Mouse (Mus musculus) small intestine, adult 10 weeks (tissue): ENCODE measurements around the gene Reg3d. TPM values are rescaled to one million over a fixed set of nuclear protein-coding genes. Genes with fewer than 3 reads are reported as not detected.

Experiments used
- polyA plus RNA-seq: library from polyadenylated mRNA; stranded (reverse); fragments of 350-450 nt; fragmentation: Illumina TruSeq; extraction: RNeasy Lipid Tissue Mini Kit (QIAGEN cat#74804); gene quantifications from one replicate; pipeline ENCODE4 v1.2.3, GENCODE M21; 2014; ENCODE audit warnings: low replicate concordance

The Reg3d gene
- polyA plus RNA-seq = 18.6 TPM

DNA sequence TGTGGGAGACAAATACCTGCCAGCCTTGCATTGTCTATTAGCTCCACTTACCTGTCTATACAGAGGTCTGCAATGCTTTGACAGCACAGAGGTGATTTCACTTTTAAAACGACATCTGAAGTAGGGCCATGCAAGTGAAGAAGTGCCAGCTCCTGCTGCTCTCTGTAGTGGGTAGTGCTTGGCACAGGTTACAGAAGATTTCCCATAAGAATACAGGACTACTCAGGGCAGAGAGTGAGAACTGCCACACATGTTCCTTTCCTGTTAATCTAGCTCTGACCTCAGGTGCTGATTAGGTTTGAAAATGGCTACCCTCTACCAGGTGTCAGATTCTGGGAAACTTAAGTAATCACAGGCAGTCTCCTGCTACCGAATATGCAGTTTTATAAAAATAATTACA, at the start of gene Reg3d:
Gene Reg3d (minus strand): TSS at position 101 of the 400 bp plus-strand sequence.

GRCm38 (mm10) chr6:78422411-78422810, 43.7 kb upstream of the Reg3d start, which contains the start of gene Reg1:
Gene Reg1 (plus strand): TSS chr6:78422711.

DNA sequence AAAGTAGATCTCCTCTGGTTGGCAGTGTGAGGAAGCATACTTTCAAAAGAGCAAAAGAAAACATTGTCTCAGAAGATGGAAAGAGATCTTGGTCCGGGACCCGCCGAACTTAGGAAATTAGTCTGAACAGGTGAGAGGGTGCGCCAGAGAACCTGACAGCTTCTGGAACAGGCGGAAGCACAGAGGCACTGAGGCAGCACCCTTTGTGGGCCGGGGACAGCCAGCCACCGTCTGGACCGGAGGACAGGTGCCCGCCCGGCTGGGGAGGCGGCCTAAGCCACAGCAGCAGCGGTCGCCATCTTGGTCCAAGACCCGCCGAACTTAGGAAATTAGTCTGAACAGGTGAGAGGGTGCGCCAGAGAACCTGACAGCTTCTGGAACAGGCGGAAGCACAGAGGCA, 16.7 kb upstream of the Reg3d start, which contains the start of gene Reg2:
Gene Reg2 (plus strand): TSS at position 301 of the 400 bp plus-strand sequence.

DNA sequence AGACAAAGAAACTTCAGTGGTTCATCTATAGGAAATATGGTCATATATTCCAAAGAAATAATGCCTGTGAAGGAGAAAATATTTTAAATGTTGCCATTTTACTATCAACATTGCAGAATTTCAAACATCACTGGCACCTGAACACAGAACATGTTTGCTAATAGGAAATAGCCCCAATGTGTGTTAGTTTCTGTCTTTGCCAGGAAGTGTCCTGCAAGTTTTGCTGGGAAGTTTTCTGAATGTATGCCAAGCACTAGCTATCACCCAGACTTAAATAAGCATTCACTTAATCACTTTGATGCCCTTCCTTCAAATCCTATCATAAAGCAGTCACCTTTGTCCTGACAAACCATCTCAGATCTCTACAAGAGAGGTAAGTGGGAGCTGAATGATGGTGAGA, 1.7 kb upstream of the Reg3d start, which contains the start of gene Reg3a:
Gene Reg3a (plus strand): TSS at position 301 of the 400 bp plus-strand sequence.

DNA sequence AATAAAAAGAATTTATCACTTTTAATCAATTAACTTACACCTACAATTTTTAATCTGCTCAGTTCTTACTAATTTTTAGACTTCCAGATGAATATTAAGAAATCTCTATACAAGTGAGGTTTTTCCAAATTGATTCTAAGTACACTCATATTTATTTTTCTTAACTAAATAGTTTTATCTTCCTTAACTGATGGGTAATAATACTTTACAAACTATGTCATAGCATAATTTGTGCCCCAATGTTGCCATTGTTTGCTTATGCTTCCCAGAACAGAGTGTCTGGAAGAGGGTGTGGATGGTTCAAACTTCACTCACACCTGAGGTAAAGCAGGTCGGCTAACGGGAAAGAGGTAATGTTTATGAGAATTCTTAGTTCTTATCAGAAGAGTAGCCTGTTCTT, 8.3 kb downstream of the Reg3d start, which contains the start of gene Reg3b:
Gene Reg3b (plus strand): TSS at position 301 of the 400 bp plus-strand sequence.

Other genes with a start within 250 kb of the Reg3d start
- gene Reg3b, start 8.2 kb downstream of the Reg3d start, polyA plus RNA-seq = 633 TPM
- gene Reg3a, start 1.8 kb upstream of the Reg3d start, polyA plus RNA-seq = 501 TPM
- 2.9 TPM for gene Reg2, start 16.8 kb upstream of the Reg3d start, polyA plus RNA-seq
- 12,346 TPM for gene Reg1, start 43.8 kb upstream of the Reg3d start, polyA plus RNA-seq
- gene Reg3g, start 90.0 kb upstream of the Reg3d start, polyA plus RNA-seq = 352 TPM